Mouse (Mus musculus) CD8-positive naive resting alpha-beta T cell, adult 2 months (primary cell): ENCODE results near the gene Prnd.

ENCODE experiments used
- DNase-seq, 2 experiments: peaks; one replicate each; pipeline ENCODE4 v3.0.0; 2022; ENCODE audit warnings: low read depth in 2 of 2, low spot score in 2 of 2

Prnd gene

GRCm38 (mm10) chr2:131950598-131951095 is at the start of gene Prnd:
Gene Prnd (plus strand): TSS chr2:131950861.
- peak in 1 of 2 experiments; percentile 13 for DNase-seq

- DNase-seq, result no peak
These were observed 48.2 kb upstream of the Prnd start for GRCm38 (mm10) chr2:131902423-131902822.

GRCm38 (mm10) chr2:131902867-131903266 is 47.8 kb upstream of the Prnd start:
- peak in 1 of 2 experiments; percentile 7 for DNase-seq

GRCm38 (mm10) chr2:131905025-131905424 is 45.6 kb upstream of the Prnd start:
- DNase-seq, result no peak

GRCm38 (mm10) chr2:131905776-131906175 is 44.9 kb upstream of the Prnd start:
- DNase-seq, result no peak

GRCm38 (mm10) chr2:131906266-131906665 is 44.4 kb upstream of the Prnd start:
- no peak for DNase-seq

GRCm38 (mm10) chr2:131906846-131907245 is 43.8 kb upstream of the Prnd start:
- no peak for DNase-seq

GRCm38 (mm10) chr2:131907311-131907710 is 43.4 kb upstream of the Prnd start:
- DNase-seq, result no peak

- no peak for DNase-seq
These were observed 42.3 kb upstream of the Prnd start for GRCm38 (mm10) chr2:131908351-131908861.

- DNase-seq, result no peak
These were observed 41.8 kb upstream of the Prnd start for GRCm38 (mm10) chr2:131908906-131909305.

- peak; percentile 74 to 79 for DNase-seq
These were observed 40.7 kb upstream of the Prnd start, which contains the start of the genes Prnp and Prn for GRCm38 (mm10) chr2:131909683-131910572. Gene Prnp (plus strand): TSS chr2:131909928. Gene Prn (plus strand): TSS chr2:131909957.

- no peak for DNase-seq
These were observed 39.8 kb upstream of the Prnd start for GRCm38 (mm10) chr2:131910847-131911246.

GRCm38 (mm10) chr2:131911341-131911740 is 39.3 kb upstream of the Prnd start:
- DNase-seq, result no peak

- DNase-seq, result no peak
These were observed 38.0 kb upstream of the Prnd start for GRCm38 (mm10) chr2:131912526-131913258.

GRCm38 (mm10) chr2:131932275-131932902 is 18.3 kb upstream of the Prnd start:
- DNase-seq, result no peak

GRCm38 (mm10) chr2:131933013-131933412 is 17.6 kb upstream of the Prnd start:
- DNase-seq, result no peak

- DNase-seq, result no peak
These were observed 17.1 kb upstream of the Prnd start for GRCm38 (mm10) chr2:131933598-131933997.

- no peak for DNase-seq
These were observed 16.4 kb upstream of the Prnd start for GRCm38 (mm10) chr2:131934243-131934642.

- DNase-seq, result no peak
These were observed 15.1 kb upstream of the Prnd start for GRCm38 (mm10) chr2:131935390-131936105.

GRCm38 (mm10) chr2:131936410-131936809 is 14.3 kb upstream of the Prnd start:
- no peak for DNase-seq
